Mouse (Mus musculus): ENCODE results near the gene Tmem200a.

Gene Tmem200a

DNA sequence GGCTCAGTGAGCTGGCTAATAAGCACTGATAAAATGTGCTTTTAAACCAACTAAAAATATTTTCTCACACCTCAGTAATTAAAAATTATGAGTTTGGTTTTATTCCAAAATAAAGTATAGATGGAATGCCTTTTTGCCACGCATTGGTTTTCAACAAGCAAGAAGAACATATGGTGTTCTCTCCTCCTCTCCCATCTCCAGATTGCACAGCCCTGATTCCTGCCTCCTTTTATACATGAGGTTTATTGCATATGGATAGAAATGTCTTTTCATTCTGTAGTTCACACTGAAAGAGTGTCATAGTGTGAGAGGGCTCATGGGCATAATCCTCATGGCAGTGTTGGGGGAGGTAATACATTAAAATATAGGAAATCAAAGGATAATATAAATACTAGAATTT is 96.2 kb downstream of the Tmem200a start:
- no peak for DNase-seq (ENCODE audit: low read depth, low spot score)

DNA sequence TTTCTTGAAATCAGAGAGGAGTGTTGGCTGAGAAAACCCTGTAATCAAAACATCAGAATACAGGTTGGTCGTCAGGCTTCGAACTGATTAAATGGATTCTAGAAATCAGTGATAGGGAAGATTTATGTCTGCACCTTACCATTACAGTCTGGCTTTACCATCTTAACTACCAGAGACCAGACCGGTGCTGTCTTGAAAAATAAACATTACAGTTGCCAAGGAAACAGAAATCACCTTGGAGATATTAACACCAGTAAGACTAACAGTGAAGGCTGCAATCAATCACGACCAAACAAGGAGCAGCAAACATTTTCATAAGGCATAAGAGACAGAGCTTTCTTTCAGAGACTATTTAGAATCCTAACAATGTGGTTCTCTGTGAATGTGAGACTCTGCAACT is 116.0 kb downstream of the Tmem200a start:
- DNase-seq (ENCODE audit: low read depth, low spot score), result no peak

DNA sequence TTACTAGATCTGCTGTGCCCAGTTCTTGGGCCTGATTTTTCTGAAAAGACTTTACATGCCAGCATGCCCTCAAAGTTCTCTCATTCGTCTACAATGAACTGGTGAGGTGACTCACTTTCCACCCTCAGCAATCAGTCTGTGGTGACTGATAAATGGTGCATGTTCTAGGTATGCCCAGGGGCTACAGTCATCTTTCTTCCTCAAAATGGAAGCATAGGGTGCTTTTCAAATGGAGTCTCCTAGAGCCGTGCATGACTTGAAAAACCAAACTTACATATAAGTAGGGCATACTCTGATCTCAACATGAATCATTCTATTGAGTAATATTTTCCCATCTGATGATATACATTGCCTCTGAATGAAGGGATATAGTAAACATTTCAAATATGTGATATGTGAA is 117.8 kb downstream of the Tmem200a start:
- no peak for DNase-seq (ENCODE audit: low read depth, low spot score)

DNA sequence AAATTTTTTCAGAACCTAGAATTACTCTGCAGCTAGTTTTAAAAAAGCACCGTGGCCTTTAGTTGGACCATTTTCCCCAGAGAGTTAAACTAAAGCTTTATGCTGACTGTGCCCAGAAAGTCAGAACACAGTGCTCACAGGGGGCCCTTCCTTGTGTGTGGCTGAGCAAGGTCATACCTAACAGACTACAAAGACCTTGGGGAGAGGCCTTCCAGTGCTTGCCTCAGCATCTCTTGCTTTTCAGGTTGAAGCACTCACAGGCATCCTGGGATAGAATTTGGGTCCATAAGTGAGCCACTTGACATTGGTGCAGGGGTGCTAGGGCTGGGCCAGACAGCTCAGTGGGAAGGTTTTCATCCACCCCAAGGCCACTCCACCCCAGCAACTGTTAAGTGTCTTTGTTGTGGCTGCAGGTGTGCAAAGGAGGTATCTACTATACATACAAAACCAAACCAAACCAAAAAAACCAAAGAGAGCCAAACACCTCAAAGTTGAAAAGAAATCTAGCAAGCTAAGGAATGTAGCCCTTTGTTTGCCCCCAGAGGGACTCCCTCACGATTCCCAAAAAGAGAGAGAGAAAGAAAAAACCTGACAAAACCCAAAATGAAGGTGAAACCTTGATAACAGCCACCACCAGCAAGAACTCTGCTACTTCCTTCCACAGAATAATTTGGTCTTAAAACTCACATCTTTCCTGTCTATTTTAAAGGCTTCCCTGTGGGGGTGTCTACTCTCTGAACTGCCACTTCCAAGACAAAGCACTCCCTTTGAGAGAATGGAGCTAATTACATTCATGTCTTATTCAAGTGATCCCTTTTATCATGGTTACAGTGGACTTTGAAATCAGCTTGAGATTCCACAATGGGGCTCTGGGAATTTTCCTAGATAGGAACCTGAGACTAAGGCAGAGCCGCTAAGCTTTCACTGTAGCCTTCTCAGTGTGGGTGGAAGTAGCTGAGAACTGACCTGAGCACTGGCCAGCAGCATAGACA is 119.8 kb downstream of the Tmem200a start:
- DNase-seq (ENCODE audit: low read depth, low spot score), result peak; percentile 86

DNA sequence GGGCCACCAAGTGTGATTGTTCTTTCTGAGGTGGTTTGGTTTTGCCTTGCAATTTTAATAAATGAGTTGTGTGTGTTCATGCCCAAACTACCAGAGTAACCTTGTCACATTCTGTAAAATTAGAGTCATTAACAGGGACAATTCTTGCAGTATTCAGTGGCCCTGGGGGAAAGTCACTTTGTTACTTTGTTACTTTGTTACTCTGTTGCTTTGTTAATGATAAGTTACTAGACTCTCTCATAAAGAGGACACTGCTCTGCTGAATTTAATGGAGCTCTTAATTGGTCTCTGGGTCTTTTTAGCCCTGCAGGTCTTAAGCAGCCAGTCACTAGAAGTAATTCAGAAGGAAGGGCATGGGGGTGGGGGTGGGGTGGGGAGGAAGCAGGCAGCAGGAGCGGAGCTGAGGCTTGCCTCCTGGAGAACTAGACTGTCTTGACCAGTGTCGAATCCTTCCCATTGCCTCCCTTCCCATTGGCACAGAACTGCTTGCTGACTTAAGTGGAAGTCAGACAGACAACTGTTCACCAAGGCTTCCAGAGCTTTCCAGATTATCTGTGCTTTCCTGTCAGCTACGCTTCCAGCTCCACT is 124.1 kb downstream of the Tmem200a start:
- no peak for DNase-seq (ENCODE audit: low read depth, low spot score)

DNA sequence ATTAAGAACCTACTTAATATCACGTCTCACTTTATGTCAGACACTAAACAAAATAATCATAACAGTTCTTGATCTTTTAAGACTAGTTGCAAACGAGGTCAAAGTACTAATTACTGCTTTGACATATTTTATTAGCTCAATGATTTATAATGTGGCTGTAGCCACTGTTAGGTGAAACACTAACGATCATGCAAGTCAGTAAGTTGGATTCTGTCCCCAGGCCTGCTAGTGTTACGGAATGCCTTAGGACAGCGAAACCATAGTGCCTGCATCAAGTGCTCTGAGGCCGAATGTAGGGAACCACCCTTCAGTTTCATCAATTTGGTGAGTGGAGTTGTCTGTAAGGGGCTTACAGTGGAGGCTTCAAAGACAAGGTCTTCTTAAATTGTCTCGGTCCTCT is 126.0 kb downstream of the Tmem200a start:
- no peak for DNase-seq (ENCODE audit: low read depth, low spot score)

DNA sequence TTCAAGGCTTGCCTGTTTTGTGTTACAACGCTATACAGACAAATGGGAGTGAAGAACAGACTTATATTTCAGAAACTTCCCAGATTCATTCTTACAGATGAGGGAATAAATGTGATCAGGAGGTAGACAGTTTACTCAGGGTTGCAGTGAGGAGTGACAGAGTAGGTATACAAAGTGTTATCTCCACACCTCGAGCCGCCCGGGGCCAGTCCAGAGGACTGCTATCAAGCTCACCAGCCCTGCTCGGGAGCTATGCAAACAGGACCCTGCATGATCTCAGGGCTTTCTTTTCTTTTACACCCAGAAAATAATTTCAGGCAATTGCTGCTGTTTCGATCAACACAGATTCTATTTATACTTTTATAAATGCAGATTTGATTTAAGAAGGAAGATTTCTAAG is 126.7 kb downstream of the Tmem200a start:
- no peak for DNase-seq (ENCODE audit: low read depth, low spot score)

DNA sequence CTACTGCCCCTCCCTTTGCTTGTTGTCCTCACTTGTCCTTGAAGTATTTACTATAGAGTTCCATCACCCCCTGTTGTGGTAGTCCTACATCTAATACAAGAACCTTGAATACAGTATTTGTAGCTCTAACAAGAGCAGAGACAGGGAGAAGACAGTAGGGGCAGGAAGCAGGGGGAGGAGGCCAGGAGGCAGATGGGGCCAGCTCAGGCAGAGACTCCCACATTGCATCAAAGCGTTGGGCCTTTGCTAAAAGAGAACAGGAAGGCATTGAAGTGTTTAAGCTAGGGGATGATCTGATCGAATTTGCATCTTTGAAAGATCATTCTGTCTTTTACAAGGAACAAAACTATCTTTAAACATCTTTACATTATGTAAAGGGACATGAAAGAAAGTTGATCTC is 133.0 kb downstream of the Tmem200a start:
- peak; percentile 66 for DNase-seq (ENCODE audit: low read depth, low spot score)

DNA sequence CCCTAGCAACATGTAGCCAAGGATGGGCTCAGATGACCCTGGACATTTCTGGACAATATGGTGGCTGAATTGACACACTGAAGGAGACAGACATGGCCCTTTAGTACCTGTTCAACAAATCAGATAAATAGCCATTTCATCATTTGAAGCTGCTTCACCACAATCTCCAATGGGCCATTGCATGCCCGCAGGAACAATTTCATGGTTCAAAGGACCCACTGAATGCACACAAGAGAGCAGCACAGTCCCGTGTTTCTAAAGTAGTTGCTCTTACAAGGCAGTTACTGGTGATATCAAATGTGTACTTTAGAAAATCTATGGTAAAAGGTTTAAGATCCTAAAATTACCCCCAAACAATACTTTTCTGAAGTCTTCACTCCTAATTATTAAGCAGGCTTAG is 134.2 kb downstream of the Tmem200a start:
- no peak for DNase-seq (ENCODE audit: low read depth, low spot score)

DNA sequence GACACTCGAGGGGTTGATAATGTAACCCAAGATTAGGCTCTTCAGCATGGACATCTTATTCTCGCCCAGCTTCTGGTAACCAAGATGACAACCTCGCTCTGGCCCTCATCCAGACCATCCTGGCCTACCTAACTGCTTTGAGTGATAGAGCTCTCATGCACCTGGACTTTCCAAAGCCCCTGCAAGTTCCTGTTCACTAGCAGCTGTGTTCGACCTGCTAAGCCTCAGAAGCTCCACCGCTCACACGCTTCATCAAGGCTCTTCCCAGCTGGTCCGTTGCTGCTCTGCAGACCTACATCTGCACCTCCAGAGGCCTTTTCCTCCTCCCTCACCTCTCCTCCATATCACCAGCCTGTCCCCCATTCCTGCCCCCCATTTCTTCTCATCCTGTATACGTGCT is 147.1 kb downstream of the Tmem200a start:
- no peak for DNase-seq (ENCODE audit: low read depth, low spot score)

DNA sequence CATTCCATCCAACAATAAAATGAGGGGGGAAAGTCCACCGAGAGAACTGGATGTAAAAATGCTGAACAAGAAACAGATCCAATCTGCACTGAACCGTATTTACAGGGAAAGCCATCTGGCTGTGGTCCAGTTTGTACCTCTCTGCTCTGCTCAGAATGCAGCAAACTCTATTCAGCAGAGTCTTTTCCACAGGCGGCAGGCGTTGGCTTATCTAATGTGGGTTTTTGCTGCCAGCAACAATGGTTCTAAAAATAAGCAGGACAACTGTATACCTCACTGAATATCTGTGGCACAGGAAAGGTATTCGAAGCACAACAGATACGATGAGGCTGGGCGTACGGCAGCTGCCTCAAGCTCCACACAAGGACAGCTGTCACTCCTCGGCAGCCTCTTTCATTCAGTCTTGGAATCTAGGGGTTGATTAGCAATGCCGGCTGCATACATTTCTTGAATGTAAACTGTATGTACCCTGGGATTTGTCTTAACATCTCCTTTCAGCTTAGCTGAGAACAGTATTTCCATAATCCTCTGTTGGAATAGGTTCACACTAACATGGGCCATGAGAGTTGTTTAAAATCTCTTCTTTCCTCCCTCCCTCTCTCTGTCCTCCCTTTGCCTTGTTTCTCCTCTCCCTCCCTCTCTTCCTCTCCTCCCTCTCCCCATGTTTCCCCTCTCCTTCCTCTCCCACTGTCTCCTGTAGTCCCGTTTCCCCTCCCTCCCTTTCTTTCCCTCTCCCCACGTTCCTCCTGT is 149.3 kb downstream of the Tmem200a start:
- DNase-seq (ENCODE audit: low read depth, low spot score), result no peak

DNA sequence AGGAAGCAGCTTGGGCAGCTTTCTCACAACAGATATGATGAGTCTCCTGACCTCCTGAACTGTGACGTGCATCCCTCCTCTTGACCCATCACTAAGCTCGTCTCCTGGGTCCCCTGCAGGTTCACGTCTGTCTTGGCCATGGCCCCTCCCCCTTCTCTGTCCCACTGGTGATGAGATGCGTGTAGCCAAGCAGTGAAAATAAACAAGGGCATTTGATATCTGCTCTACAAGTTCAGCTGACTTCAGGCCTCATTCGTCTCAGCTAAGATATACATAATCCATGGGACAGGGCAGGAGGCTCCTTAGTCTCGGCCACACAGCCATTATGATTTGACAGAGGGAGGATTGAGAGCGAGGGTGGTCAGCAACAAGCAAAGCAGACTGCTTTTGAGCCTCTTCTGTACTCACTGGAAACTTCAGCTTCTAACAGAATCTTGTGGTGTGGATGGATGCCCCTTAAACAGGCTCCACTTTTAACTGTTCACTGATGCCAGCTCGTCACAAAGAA is 149.9 kb downstream of the Tmem200a start:
- no peak for DNase-seq (ENCODE audit: low read depth, low spot score)

DNA sequence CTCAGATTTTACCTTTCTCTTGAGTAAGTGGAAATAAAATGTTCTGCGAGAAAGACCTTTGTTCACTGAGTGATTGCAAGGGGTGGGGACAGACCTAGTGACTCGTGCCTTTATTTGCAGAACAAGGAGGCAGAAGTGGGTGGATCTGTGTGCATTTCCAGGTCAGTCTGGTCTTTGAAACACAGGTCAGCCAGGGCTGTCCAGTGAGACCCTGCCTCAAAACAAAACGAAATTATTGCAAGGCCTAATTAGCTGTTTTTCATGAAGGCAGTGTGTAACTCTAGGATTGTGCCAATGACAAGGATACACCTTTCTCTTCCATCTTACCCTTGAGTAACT is 150.4 kb downstream of the Tmem200a start:
- no peak for DNase-seq (ENCODE audit: low read depth, low spot score)

DNA sequence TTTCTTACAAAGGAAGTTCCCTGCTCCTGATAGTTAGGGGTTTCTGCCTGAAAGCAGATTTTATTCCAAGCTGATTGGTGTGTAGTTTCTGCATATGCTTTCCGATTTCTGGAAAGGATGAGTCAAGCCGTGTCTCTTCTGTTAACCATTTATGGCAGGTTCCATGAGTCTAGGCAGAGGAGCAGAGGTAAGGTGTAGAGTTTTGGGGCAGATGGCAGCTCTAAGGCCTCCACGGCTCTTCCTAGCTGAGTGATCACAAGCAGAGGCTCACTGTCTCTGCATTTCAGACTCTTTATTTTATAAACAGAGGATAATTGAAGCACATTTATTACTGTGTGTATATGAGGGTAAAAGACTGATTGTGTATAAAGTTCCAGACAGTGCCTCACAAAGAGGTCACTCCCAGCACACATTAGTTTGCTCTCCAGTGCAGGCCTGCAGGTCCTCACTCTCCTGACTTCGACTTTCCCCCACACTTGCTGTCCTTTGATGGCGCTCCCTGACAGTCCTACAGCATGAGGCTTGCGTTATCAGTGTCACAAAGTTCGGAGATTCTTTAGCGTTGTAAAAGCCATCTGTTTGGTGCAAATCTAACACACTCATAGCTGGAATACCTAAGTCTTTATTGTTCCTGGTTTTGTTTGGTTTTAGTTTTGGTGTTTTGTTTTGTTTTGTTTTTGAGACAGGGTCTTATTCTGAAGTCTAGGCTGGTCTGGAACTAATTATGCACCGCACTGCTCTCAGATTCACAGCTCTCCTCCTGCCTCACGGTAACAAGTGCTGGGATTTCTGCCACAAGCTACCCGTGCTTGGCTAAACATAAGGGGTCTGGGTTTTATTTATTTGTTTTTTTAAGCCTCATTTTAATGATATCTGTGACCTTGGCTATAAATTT is 151.1 kb downstream of the Tmem200a start:
- DNase-seq (ENCODE audit: low read depth, low spot score), result no peak

DNA sequence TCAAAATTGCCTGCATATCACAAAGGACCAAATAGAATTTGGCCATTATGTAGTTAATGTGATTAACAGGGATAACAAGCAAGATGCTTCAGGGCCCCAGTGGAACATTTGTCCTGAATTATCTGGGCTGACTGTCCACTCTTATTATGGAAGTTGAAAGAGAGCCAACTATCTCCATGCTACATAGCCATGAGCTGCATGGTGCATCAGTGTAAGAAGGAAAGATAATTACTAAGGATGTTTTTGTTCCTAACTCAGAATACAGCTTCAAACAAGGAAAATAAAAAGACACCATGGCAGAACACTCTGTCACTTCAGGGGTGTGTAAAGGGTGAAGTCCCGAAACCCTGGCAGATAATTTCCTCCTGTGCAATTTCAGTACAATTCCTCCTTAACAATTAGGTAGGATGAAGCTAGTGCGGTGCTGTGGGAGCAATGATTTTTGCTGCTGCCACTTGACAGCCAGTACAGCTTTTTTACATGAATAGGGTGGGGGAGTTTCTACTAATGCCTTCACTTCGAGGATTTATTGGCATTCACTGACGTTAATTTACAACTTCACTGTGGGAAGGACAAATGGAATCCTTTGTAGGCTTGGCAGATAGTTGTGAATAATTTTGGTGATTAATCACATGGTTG is 158.1 kb downstream of the Tmem200a start:
- DNase-seq (ENCODE audit: low read depth, low spot score), result no peak

DNA sequence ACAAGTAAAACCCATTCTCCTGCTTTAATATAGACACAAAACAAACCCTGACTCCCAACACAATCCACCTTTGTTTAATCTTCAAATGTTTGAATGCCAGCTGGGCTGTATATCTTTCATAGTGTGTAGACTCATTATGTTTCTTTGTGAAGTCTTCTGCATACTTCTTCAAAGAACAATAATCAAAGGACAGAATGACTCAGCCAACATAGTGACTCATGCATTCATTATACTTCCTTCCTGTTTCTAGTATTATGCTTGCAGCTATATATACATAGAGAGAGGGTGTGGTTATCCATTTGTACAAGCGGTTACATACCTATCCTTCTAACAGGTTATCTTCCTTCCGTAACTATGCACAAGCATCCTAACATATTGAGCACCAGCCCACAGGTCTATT is 160.7 kb downstream of the Tmem200a start:
- DNase-seq (ENCODE audit: low read depth, low spot score), result no peak

DNA sequence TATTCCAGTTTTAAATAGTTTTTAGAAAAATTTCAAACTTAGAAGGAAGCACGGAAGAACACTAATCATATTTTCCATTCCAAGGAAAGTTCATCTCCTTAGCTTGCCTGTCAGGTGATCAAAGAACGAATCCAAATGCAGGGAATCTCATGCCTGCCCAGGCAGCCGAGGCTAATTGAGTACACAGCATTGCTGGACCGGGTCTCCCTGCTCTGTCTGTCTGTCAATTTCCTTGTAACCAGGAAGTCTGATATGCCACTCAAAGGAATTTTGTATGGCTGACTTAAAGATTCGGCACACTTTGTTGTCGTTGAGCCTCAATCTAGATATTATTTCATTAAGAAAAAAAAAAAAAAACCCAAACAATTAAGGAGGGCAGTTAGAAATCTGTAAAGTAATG is 168.6 kb downstream of the Tmem200a start:
- DNase-seq (ENCODE audit: low read depth, low spot score), result no peak

DNA sequence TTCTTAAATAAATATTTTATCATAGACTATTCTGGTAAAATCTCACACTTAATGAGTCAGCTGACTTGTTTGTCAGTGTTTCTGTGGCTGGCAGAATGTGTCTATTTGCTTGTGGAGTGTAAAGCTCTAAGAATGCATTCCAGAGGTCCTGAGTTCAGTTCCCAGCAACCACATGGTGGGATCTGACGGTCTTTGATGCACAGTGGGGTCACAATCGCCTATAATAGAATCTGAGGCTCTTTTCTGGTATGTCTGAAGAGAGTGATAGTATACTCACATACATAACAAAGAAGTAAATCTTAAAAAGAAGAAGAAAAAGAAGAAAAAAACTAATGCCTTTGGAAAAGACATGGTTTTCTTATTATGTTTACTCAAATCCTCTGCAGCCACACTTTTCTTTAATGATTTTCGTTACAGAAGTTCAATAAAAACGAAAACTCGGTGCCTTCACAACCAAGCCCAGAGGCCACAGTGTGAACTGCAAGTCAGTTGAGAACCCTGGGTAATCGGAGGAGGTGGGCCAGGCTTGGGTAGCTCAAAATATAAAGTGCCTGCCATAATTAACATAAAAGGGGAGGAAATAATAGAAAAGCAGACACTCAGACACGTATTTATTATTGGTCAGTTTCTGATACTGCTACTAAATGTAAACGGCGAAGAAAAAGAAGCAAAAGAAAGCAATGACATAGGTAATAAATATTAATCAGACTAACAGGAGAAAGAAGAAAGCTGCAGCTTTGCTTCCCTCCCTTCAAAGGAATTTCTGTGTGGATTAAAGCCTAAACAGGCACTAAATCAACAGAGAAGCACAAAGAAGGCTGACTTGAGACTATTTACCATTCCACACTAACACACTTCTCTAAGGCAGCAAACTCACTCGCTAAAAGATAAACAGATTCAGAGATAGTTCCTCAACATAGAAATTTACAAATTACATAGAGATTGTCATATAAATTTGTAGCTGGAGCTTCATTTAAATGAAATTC is 170.5 kb downstream of the Tmem200a start:
- DNase-seq (ENCODE audit: low read depth, low spot score), result no peak

DNA sequence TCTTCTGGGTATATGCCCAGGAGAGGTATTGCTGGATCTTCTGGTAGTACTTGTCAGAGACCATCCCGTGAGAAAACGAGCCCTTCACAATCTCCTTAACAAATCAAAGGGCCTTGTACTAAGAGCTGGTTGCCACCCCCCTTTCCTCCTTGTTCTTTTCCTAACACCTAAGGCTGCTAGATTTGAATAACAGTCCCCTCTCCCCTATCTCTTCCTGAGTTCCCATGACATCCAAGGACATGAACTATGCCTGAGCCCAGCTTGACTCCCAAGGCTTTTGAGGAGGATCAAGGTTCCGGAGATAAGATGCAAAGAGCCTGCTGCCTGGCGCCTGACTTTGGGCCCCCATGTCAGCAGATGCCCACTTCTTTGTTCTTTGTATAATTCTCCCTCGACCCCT is 184.7 kb downstream of the Tmem200a start:
- DNase-seq (ENCODE audit: low read depth, low spot score), result peak; percentile 46

DNA sequence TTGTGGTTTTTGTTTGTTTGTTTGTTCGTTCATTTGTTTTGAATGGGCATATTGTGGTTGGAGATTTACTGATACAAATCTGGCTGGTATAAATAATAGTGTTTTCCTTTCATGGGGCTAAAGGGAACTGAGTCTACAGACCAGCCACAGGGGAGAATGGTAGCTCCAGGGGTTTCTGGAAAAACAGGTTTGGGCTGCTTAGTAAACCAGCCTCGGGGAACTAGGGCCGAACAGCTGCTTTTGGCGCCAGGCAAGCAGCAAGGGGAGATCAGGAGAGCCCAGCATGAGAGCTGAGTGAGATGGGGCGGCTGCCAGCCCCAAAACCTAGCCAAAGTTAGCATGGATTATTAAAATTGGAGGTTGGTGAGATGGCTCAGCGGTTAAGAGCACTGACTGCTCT is 191.6 kb downstream of the Tmem200a start:
- no peak for DNase-seq (ENCODE audit: low read depth, low spot score)

Measured in ZHBTc4 (cell line).